ENCODE assay signal across 28 mouse cellular contexts in the genomic region with DNA sequence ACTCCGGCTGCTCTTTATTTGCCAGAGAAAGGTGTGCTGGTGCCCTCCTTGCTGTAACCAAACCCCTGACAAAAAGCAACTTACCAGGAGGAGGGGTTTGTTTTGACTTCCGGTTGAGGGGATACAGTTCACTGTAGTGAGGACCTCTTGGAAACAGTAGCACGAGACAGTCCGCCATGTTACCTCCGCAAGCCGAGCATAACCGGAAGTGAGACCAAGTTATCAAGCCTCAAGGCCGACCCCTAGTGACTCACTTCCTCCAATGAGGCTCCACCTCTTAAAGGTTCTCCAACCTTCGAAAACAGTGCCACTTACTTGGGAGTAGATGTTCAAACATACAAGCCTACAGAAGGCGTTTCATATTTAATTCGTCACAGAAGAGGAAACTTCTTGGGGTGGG.
"Had no signal": no experiment of that assay in that cellular context is flagged by ENCODE, and none has a peak within 500 bp of the region (broad histone marks: within the 10 kb centered on the region; RNA-seq: fewer than 3 reads in every experiment).

No protein-coding gene starts in this region.

- H3K27ac ChIP-seq: embryonic facial prominence, embryonic 10.5 days; embryonic facial prominence, embryonic 12.5 days; embryonic facial prominence, embryonic 13.5 days; embryonic facial prominence, embryonic 15.5 days; forebrain, embryonic 10.5 days; forebrain, embryonic 12.5 days; forebrain, embryonic 13.5 days; forebrain, embryonic 15.5 days; gastrocnemius, adult 2 months; heart, adult 2 months had no signal

- H3K9me3 ChIP-seq: embryonic facial prominence, embryonic 10.5 days; embryonic facial prominence, embryonic 12.5 days; embryonic facial prominence, embryonic 15.5 days; forebrain, embryonic 10.5 days; forebrain, embryonic 12.5 days; forebrain, embryonic 15.5 days had no signal

- DNase-seq: cerebellum, adult 8-10 months; cerebellum, adult 9-10 months; cerebellum, adult 9-11 months; cerebellum, postnatal 10 days; cerebellum, postnatal 14 days; cerebellum, postnatal 25 days; cerebellum, postnatal 36 days; embryo, embryonic 11 days; forebrain, postnatal 0 days; gastrocnemius, adult 2 months; gastrocnemius, postnatal 10 days; gastrocnemius, postnatal 14 days; gastrocnemius, postnatal 25 days; gastrocnemius, postnatal 36 days; heart, adult 11 months; heart, adult 18-20 months; heart, adult 2 months had no signal

- H3K36me3 ChIP-seq: embryonic facial prominence, embryonic 10.5 days; embryonic facial prominence, embryonic 12.5 days; embryonic facial prominence, embryonic 13.5 days; embryonic facial prominence, embryonic 15.5 days; forebrain, embryonic 10.5 days; forebrain, embryonic 12.5 days; forebrain, embryonic 15.5 days had no signal

- H3K4me1 ChIP-seq: embryonic facial prominence, embryonic 12.5 days; embryonic facial prominence, embryonic 13.5 days; embryonic facial prominence, embryonic 15.5 days; forebrain, embryonic 12.5 days; forebrain, embryonic 13.5 days; forebrain, embryonic 15.5 days had no signal

- H3K27me3 ChIP-seq: embryonic facial prominence, embryonic 12.5 days; embryonic facial prominence, embryonic 13.5 days; embryonic facial prominence, embryonic 15.5 days; forebrain, embryonic 12.5 days; forebrain, embryonic 13.5 days; forebrain, embryonic 15.5 days had no signal

- ATAC-seq: forebrain, embryonic 13.5 days; forebrain, embryonic 14.5 days; forebrain, embryonic 15.5 days; forebrain, embryonic 16.5 days; forebrain, postnatal 0 days had no signal

- H3K4me3 ChIP-seq: embryonic facial prominence, embryonic 10.5 days; embryonic facial prominence, embryonic 12.5 days; embryonic facial prominence, embryonic 13.5 days; embryonic facial prominence, embryonic 15.5 days; erythroblast, embryonic 14.5 days; forebrain, embryonic 10.5 days; forebrain, embryonic 12.5 days; forebrain, embryonic 13.5 days; forebrain, embryonic 15.5 days; gastrocnemius, adult 2 months; heart, adult 2 months had no signal

- H3K4me2 ChIP-seq: embryonic facial prominence, embryonic 12.5 days; embryonic facial prominence, embryonic 13.5 days; embryonic facial prominence, embryonic 15.5 days; forebrain, embryonic 12.5 days; forebrain, embryonic 13.5 days; forebrain, embryonic 15.5 days had no signal

- H3K9ac ChIP-seq: embryonic facial prominence, embryonic 12.5 days; embryonic facial prominence, embryonic 13.5 days; embryonic facial prominence, embryonic 15.5 days; forebrain, embryonic 12.5 days; forebrain, embryonic 13.5 days; forebrain, embryonic 15.5 days; forebrain, postnatal 0 days had no signal
